Mouse (Mus musculus): ENCODE results near the gene Cd164l2. TPM values are rescaled to one million over a fixed set of nuclear protein-coding genes. Genes with fewer than 3 reads are reported as not detected.
A peak's percentile ranks its signal among the peaks of the same experiment; 100 is the strongest.

Gene Cd164l2
- not detected in 2 replicates for polyA plus RNA-seq (2012; ENCODE audit: insufficient read depth, insufficient read length, low replicate concordance, missing spikeins)

DNA sequence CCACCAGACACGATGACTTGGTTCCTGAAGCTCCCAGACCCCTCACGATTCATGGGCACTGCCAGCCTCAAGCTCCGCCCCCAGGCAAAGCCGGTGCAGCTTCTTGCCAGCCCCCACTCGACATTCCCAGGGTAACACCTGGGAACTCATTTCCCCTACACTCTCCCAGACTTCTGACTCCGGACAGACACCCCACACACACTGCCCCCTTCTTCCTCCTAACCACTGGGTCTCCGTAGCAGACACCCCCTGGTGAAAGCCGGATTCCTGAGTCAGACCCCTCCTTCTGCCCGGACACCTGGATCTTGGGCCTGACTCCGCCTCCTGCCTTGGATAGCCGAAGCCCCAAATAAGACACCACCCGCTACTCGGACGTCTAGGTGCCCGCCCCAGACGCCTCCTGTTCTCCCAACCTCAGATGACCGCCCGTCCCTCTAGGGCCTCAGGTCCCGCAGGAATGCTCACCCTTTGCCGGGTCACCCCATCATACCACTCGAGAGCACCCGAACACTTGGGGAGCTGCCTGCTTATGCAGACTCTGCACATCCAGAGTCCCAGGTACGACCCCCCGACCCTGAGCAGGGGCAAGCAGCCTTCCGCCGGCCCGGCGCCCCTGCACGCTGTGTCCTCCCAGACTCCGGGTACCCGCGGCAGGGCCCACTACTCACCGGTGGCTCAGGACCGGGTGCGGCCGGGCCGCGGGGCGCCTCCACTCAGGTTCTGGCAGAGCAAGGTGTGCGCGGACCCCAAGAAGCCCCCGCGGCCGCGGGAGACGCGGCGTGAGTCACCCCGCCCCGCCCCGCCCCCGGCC lies at the start of gene Cd164l2, which contains the start of gene Gpr3:
Gene Cd164l2, plus strand, starts transcription at position 381 of the 811 bp plus-strand sequence.
Gene Gpr3, minus strand, starts transcription at position 786 of the 811 bp plus-strand sequence.
- H3K4me3 ChIP-seq (ENCODE audit: insufficient read depth, low read depth, low read length): peak within 1 kb of the TSS; percentile 78
- WGBS: 2% methylated on average over 41 of the region's 52 CpGs
- peak within 1 kb of the TSS; percentile 68; the same call in 1 of the 2 replicates for H3K27ac ChIP-seq (ENCODE audit: insufficient read depth, low read depth, low read length)
- no peak for TF ChIP-seq CTCF (IDR thresholded peaks at IDR 0.05; ENCODE audit: insufficient read depth, low read depth, low read length)
- TF ChIP-seq POLR2A (IDR thresholded peaks at IDR 0.05; ENCODE audit: insufficient read depth, low read depth, low read length): no peak
- H3K4me1 ChIP-seq (ENCODE audit: control insufficient read depth, insufficient read depth, low read length): peaks cover 17% of the 10 kb centered on the region

DNA sequence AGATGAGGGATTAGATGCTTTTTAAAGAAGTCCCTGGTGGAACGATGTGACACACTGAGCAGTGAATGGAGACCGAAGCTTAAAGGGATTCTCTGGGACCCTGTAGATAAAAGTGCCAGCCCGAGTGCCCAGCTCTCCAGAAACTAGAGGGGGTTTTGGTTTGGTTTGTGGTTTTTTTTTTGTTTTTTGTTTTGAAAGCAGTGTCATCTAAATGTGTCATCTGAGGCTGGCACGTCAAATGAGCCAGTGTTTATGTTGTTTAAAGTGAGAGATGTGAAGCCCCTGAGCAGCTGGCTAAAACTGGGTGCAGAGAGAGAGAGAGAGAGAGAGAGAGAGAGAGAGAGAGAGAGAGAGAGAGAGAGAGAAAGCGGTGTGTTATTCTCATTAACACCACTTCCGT lies 49.7 kb upstream of the Cd164l2 start:
- peaks cover 2% of the 10 kb centered on the region; the same call in 1 of the 2 replicates for H3K4me1 ChIP-seq (ENCODE audit: control insufficient read depth, insufficient read depth, low read length)
- TF ChIP-seq CTCF (IDR thresholded peaks at IDR 0.05; ENCODE audit: insufficient read depth, low read depth, low read length) (no peak), POLR2A (IDR thresholded peaks at IDR 0.05; ENCODE audit: insufficient read depth, low read depth, low read length) (no peak)
- no peak overlapping the region for H3K4me3 ChIP-seq (ENCODE audit: insufficient read depth, low read depth, low read length)
- WGBS: 55% methylated on average over 6 of the region's 6 CpGs
- no peak overlapping the region for H3K27ac ChIP-seq (ENCODE audit: insufficient read depth, low read depth, low read length)

DNA sequence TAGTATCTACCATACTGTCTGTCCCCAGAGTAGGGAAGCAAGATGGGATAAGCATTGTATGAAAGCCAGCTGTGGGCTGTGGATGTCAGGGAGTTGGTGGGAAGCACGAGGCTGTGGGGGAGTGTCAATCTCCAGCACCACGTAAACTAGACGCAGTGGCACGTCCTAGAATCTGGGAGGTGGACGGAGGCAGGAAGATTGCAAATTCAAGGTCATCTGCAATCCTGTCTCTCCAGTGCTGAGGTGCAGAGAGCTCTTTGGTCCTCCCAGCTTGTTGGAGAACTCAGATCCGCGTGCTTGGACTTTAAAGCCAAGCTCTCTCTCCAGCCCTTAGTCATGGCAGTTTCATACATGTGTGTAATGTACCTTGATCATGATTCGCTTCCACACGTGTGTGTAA lies 45.2 kb upstream of the Cd164l2 start:
- no peak for TF ChIP-seq POLR2A (IDR thresholded peaks at IDR 0.05; ENCODE audit: insufficient read depth, low read depth, low read length)
- TF ChIP-seq CTCF (IDR thresholded peaks at IDR 0.05; ENCODE audit: insufficient read depth, low read depth, low read length): no peak
- Histone ChIP-seq H3K27ac (ENCODE audit: insufficient read depth, low read depth, low read length) (no peak overlapping the region), H3K4me1 (ENCODE audit: control insufficient read depth, insufficient read depth, low read length) (no peaks in the 10 kb centered on the region), H3K4me3 (ENCODE audit: insufficient read depth, low read depth, low read length) (no peak overlapping the region)
- WGBS: 83% methylated on average over 9 of the region's 9 CpGs

DNA sequence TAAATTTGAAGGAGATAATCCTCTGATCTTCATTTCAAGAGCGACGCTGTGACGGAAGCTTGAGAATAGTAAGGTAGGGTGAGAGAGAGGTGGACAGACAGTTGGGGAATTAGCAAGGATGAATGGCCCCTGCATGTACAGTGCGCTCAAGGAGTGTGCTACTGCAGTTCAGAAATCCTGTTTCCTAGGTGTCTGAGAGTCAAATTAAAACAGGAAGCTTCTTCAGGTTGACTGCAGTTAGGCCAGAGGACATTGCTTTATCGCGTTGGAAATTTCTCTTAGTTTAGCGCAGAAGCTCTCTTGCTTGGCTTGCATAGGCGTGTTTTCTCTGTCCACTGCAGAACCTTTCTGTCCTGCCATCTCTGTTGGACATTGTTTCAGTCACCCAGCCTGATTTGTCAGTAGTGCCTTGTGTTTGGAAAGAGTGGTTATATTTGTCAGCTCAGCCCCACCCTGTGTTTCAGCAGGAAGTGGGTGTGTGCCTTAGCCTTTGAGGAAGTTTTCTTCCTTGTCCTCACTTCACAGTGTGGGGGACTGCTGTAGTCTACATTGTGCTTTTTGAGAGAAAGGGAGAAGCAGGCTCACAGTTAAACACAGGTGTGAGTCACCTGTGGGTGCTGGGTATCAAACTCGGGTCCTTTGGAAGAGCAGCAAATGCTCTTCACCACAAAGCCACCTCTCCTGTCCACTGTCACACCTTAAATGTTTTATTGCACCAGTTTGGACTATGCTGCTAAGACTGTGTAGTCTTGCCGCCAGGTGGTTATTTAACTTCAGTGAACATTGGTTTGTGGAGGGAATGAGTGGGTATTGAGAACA lies 42.5 kb upstream of the Cd164l2 start:
- Histone ChIP-seq H3K27ac (ENCODE audit: insufficient read depth, low read depth, low read length) (peak overlapping the region; percentile 26; the same call in 1 of the 2 replicates), H3K4me3 (ENCODE audit: insufficient read depth, low read depth, low read length) (no peak overlapping the region), H3K4me1 (ENCODE audit: control insufficient read depth, insufficient read depth, low read length) (no peaks in the 10 kb centered on the region)
- WGBS: 86% methylated on average over 10 of the region's 10 CpGs
- no peak for TF ChIP-seq CTCF (IDR thresholded peaks at IDR 0.05; ENCODE audit: insufficient read depth, low read depth, low read length)
- no peak for TF ChIP-seq POLR2A (IDR thresholded peaks at IDR 0.05; ENCODE audit: insufficient read depth, low read depth, low read length)

DNA sequence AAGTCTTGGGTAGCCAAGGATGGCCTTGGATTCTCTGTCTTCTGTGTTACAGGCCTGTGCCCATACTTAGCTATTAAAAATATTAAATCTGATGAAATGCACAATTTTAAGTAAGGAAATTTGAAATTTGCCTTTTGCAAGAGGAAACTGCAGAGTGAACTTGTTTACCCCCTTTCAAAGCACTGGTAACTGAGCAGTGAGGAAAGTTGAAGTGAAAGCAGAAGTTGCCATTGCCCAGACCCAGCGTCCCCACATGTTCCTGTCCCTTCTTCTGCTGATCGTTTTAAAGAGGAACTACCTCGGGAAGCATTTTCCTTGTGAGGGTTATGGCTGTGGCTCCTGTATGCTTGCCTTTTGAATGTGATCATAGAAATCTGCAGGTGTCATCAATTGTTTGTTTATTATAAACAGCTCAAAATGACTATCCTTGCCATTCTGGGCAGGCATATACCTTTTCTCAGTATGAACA lies 41.8 kb upstream of the Cd164l2 start:
- Histone ChIP-seq H3K4me1 (ENCODE audit: control insufficient read depth, insufficient read depth, low read length) (no peaks in the 10 kb centered on the region), H3K27ac (ENCODE audit: insufficient read depth, low read depth, low read length) (no peak overlapping the region), H3K4me3 (ENCODE audit: insufficient read depth, low read depth, low read length) (no peak overlapping the region)
- TF ChIP-seq POLR2A (IDR thresholded peaks at IDR 0.05; ENCODE audit: insufficient read depth, low read depth, low read length): no peak
- TF ChIP-seq CTCF (IDR thresholded peaks at IDR 0.05; ENCODE audit: insufficient read depth, low read depth, low read length): no peak
- 71% methylated on average over 3 of the region's 3 CpGs for WGBS

DNA sequence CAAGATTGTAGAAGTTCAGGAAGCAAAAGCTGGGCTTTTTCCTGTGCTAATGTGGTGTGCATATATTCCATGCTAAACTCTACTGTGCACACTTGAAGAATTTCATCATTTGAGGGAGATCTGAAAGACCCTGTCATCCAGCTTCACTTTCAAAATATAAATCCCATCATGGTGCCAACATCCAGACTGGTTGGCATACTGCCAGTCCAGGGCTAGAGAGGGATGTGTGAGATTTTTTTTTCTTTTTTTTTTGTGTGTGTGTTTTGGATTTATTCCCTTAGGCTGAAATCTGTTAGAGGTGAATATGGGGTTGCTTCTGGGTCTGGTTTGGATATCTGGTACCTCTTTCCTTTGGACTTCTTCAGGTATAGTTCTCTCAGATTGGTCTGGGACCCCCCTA lies 41.3 kb upstream of the Cd164l2 start:
- Histone ChIP-seq H3K4me1 (ENCODE audit: control insufficient read depth, insufficient read depth, low read length) (no peaks in the 10 kb centered on the region), H3K27ac (ENCODE audit: insufficient read depth, low read depth, low read length) (no peak overlapping the region), H3K4me3 (ENCODE audit: insufficient read depth, low read depth, low read length) (no peak overlapping the region)
- TF ChIP-seq CTCF (IDR thresholded peaks at IDR 0.05; ENCODE audit: insufficient read depth, low read depth, low read length): no peak
- TF ChIP-seq POLR2A (IDR thresholded peaks at IDR 0.05; ENCODE audit: insufficient read depth, low read depth, low read length): no peak

DNA sequence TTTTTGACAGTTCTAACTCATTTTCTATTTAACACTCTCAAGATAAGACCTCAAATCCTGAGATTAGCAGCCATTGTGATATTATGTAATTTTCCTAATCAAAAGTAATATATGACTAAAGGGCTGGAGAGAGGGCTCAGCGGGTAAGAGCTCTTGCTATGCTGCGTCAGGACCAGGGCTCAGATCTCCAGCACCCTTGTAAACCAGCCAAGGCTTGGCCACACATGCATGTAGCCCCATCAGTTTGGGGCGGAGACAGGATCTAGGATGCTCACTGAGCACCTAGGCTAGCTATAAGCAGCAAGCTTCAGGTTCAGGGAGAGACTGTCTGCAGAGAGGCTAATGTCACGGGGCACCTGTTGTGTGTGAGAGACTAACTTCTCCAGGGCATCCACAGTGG lies 39.5 kb upstream of the Cd164l2 start:
- WGBS: 92% methylated on average over 4 of the region's 4 CpGs
- H3K27ac ChIP-seq (ENCODE audit: insufficient read depth, low read depth, low read length): no peak overlapping the region
- no peak for TF ChIP-seq CTCF (IDR thresholded peaks at IDR 0.05; ENCODE audit: insufficient read depth, low read depth, low read length)
- TF ChIP-seq POLR2A (IDR thresholded peaks at IDR 0.05; ENCODE audit: insufficient read depth, low read depth, low read length): no peak
- no peak overlapping the region for H3K4me3 ChIP-seq (ENCODE audit: insufficient read depth, low read depth, low read length)
- H3K4me1 ChIP-seq (ENCODE audit: control insufficient read depth, insufficient read depth, low read length): peaks cover 13% of the 10 kb centered on the region

DNA sequence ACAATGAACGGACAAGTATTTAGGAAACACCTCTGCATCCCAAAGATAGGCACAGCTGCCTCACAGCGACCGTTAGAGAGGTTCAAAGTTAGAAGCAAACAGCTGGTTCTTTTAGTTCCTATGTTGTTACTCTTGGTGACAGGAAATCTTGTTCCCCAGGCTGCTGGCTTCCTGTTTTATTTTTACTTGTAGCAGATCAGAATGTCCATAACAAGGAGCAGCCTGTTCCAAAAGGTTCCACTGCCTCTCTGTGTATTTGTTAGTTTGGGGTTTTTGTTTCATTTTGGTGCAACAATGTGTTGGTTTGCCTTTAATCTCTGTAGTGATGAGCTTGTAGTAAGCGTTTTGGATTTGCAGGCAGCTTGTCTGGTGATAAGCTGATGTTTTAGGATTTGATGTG lies 37.6 kb upstream of the Cd164l2 start:
- WGBS: 42% methylated on average over 4 of the region's 4 CpGs

More for the DNA sequence above, 37.6 kb upstream of the Cd164l2 start:
- TF ChIP-seq CTCF (IDR thresholded peaks at IDR 0.05; ENCODE audit: insufficient read depth, low read depth, low read length): no peak
- TF ChIP-seq POLR2A (IDR thresholded peaks at IDR 0.05; ENCODE audit: insufficient read depth, low read depth, low read length): no peak
- peak overlapping the region; percentile 76; the same call in 1 of the 2 replicates for H3K27ac ChIP-seq (ENCODE audit: insufficient read depth, low read depth, low read length)
- peaks cover 17% of the 10 kb centered on the region for H3K4me1 ChIP-seq (ENCODE audit: control insufficient read depth, insufficient read depth, low read length)
- H3K4me3 ChIP-seq (ENCODE audit: insufficient read depth, low read depth, low read length): no peak overlapping the region
